Mouse (Mus musculus) forebrain, embryonic 12.5 days (tissue): ENCODE measurements around the gene Yipf1. TPM values are rescaled to one million over a fixed set of nuclear protein-coding genes. Genes with fewer than 3 reads are reported as not detected.

Experiments used
- ATAC-seq: fragments of 200-750 bp; cut with Nextera tagmentation; 2 replicates; pipeline ENCODE4 v1.8.0; 2017; ENCODE audit warnings: moderate TSS enrichment; ENCODE audit not compliant: low FRiP score
- H3K27ac ChIP-seq: fragments of 300-500 bp; sonication (generic); 2 replicates; pipeline ENCODE4 v1.5.1; 2016; ENCODE audit warnings: mild to moderate bottlenecking
- H3K27me3 ChIP-seq: fragments of 300-500 bp; sonication (generic); 2 replicates; pipeline ENCODE4 v1.6.1; 2016; ENCODE audit warnings: mild to moderate bottlenecking
- H3K36me3 ChIP-seq: fragments of 300-500 bp; sonication (generic); replicated peaks from 2 replicates; pipeline ENCODE4 v1.6.1; 2016; ENCODE audit warnings: mild to moderate bottlenecking
- H3K4me1 ChIP-seq: fragments of 300-500 bp; sonication (generic); 2 replicates; pipeline ENCODE4 v1.6.1; 2016
- H3K4me2 ChIP-seq: fragments of 300-500 bp; sonication (generic); 2 replicates; pipeline ENCODE4 v1.6.1; 2016; ENCODE audit warnings: mild to moderate bottlenecking, moderate library complexity
- H3K4me3 ChIP-seq: fragments of 300-500 bp; sonication (generic); replicated peaks from 2 replicates; pipeline ENCODE4 v1.5.1; 2016; ENCODE audit warnings: mild to moderate bottlenecking
- H3K9ac ChIP-seq: fragments of 300-500 bp; sonication (generic); 2 replicates; pipeline ENCODE4 v1.6.1; 2016; ENCODE audit warnings: mild to moderate bottlenecking
- H3K9me3 ChIP-seq: fragments of 300-500 bp; sonication (generic); 2 replicates; pipeline ENCODE4 v1.6.1; 2016
- WGBS: fragments of 180-500 bp; shearing (Covaris S2); methylation state at CpG from one replicate; pipeline ENCODE4 v1.1.7; 2016; 5-methylcytosine and 5-hydroxymethylcytosine counted together
- polyA plus RNA-seq: library from polyadenylated mRNA; unstranded; fragments of >200 nt; fragmentation: Nextera tagmentation; extraction: Ambion mirVana; gene quantifications from 2 replicates; pipeline ENCODE4 v1.2.1, GENCODE M21; 2016

Yipf1 gene
- polyA plus RNA-seq, result 35.7 and 41.8 TPM in 2 replicates

- Histone ChIP-seq H3K27ac (peak within 1 kb of the TSS; percentile 27), H3K9ac (peak within 1 kb of the TSS; percentile 61), H3K4me3 (peak within 1 kb of the TSS; percentile 55), H3K4me2 (peak within 1 kb of the TSS; percentile 76), H3K4me1 (peaks cover 16% of the 10 kb centered on the region), H3K27me3 (no peaks in the 10 kb centered on the region), H3K36me3 (peaks cover 4% of the 10 kb centered on the region), H3K9me3 (no peaks in the 10 kb centered on the region)
- under 1% methylated on average over 29 of the region's 29 CpGs for WGBS
- peak; percentile 90 for ATAC-seq
These were observed at the start of gene Yipf1 for GRCm38 (mm10) chr4:107313690-107314478. Gene Yipf1, plus strand, starts transcription at chr4:107314363.

GRCm38 (mm10) chr4:107273683-107274082 is 40.5 kb upstream of the Yipf1 start:
- 89% methylated on average over 4 of the region's 4 CpGs for WGBS
- no peaks in the 10 kb centered on the region for H3K36me3 ChIP-seq

GRCm38 (mm10) chr4:107274511-107274910 is 39.7 kb upstream of the Yipf1 start:
- WGBS, result 87% methylated on average over 5 of the region's 5 CpGs
- no peaks in the 10 kb centered on the region for H3K9me3 ChIP-seq

More at GRCm38 (mm10) chr4:107273683-107274082, 40.5 kb upstream of the Yipf1 start:
- H3K27me3 ChIP-seq, result no peaks in the 10 kb centered on the region
- H3K4me1 ChIP-seq, result peaks cover 7% of the 10 kb centered on the region
- H3K27ac ChIP-seq, result no peak overlapping the region
- no peak overlapping the region for H3K9ac ChIP-seq
- H3K4me3 ChIP-seq, result no peak overlapping the region
- no peak overlapping the region for H3K4me2 ChIP-seq
- no peak for ATAC-seq
- no peaks in the 10 kb centered on the region for H3K9me3 ChIP-seq

GRCm38 (mm10) chr4:107278188-107278707 is 35.9 kb upstream of the Yipf1 start:
- no peaks in the 10 kb centered on the region for H3K9me3 ChIP-seq
- 0 out of 2 replicates have a peak overlapping the region, but pooled peaks have one; percentile 6 for H3K27ac ChIP-seq
- H3K4me3 ChIP-seq, result no peak overlapping the region
- peak overlapping the region; percentile 19 for H3K4me2 ChIP-seq
- ATAC-seq, result peak; percentile 57
- peaks cover 9% of the 10 kb centered on the region for H3K4me1 ChIP-seq
- WGBS, result 6% methylated on average over 8 of the region's 8 CpGs
- H3K36me3 ChIP-seq, result 0 out of 2 replicates have a peak, but pooled peaks cover 8% of the 10 kb centered on the region
- peaks cover 10% of the 10 kb centered on the region for H3K27me3 ChIP-seq
- no peak overlapping the region for H3K9ac ChIP-seq

More at GRCm38 (mm10) chr4:107274511-107274910, 39.7 kb upstream of the Yipf1 start:
- ATAC-seq, result no peak
- Histone ChIP-seq H3K4me2 (no peak overlapping the region), H3K9ac (no peak overlapping the region), H3K27ac (no peak overlapping the region), H3K36me3 (no peaks in the 10 kb centered on the region), H3K4me1 (peaks cover 9% of the 10 kb centered on the region), H3K4me3 (no peak overlapping the region), H3K27me3 (no peaks in the 10 kb centered on the region)

- Histone ChIP-seq H3K4me1 (peaks cover 9% of the 10 kb centered on the region), H3K9me3 (no peaks in the 10 kb centered on the region), H3K9ac (no peak overlapping the region), H3K27me3 (peaks cover 10% of the 10 kb centered on the region), H3K4me2 (no peak overlapping the region), H3K27ac (no peak overlapping the region), H3K36me3 (0 out of 2 replicates have a peak, but pooled peaks cover 8% of the 10 kb centered on the region), H3K4me3 (no peak overlapping the region)
- no peak for ATAC-seq
- WGBS, result 80% methylated on average over 7 of the region's 7 CpGs
These were observed 33.2 kb upstream of the Yipf1 start for GRCm38 (mm10) chr4:107280843-107281475.

- Histone ChIP-seq H3K27me3 (peaks cover 2% of the 10 kb centered on the region; the same call in 1 of the 2 replicates), H3K4me3 (no peak overlapping the region), H3K9ac (no peak overlapping the region), H3K4me2 (no peak overlapping the region), H3K4me1 (no peaks in the 10 kb centered on the region), H3K36me3 (0 out of 2 replicates have a peak, but pooled peaks cover 4% of the 10 kb centered on the region), H3K9me3 (no peaks in the 10 kb centered on the region), H3K27ac (no peak overlapping the region)
- no peak for ATAC-seq
- WGBS, result 87% methylated on average over 3 of the region's 3 CpGs
These were observed 28.5 kb upstream of the Yipf1 start for GRCm38 (mm10) chr4:107285446-107286200.

- Histone ChIP-seq H3K4me1 (no peaks in the 10 kb centered on the region), H3K36me3 (no peaks in the 10 kb centered on the region), H3K4me2 (no peak overlapping the region), H3K27ac (no peak overlapping the region), H3K9ac (no peak overlapping the region), H3K9me3 (no peaks in the 10 kb centered on the region), H3K4me3 (no peak overlapping the region), H3K27me3 (no peaks in the 10 kb centered on the region)
- 94% methylated on average over 8 of the region's 8 CpGs for WGBS
- ATAC-seq, result no peak
These were observed 27.8 kb upstream of the Yipf1 start for GRCm38 (mm10) chr4:107286386-107286785.

- no peaks in the 10 kb centered on the region for H3K27me3 ChIP-seq
- ATAC-seq, result no peak
- no peak overlapping the region for H3K27ac ChIP-seq
- H3K4me2 ChIP-seq, result no peak overlapping the region
- H3K9ac ChIP-seq, result no peak overlapping the region
- H3K4me1 ChIP-seq, result no peaks in the 10 kb centered on the region
- H3K4me3 ChIP-seq, result no peak overlapping the region
- no peaks in the 10 kb centered on the region for H3K9me3 ChIP-seq
- H3K36me3 ChIP-seq, result no peaks in the 10 kb centered on the region
- 92% methylated on average over 2 of the region's 2 CpGs for WGBS
These were observed 26.6 kb upstream of the Yipf1 start for GRCm38 (mm10) chr4:107287517-107287916.

- ATAC-seq, result no peak
- H3K27ac ChIP-seq, result no peak overlapping the region
- no peaks in the 10 kb centered on the region for H3K4me1 ChIP-seq
- H3K9me3 ChIP-seq, result no peaks in the 10 kb centered on the region
- no peak overlapping the region for H3K4me3 ChIP-seq
- WGBS, result 90% methylated on average over 7 of the region's 7 CpGs
- no peak overlapping the region for H3K9ac ChIP-seq
- no peak overlapping the region for H3K4me2 ChIP-seq
- H3K27me3 ChIP-seq, result no peaks in the 10 kb centered on the region
- no peaks in the 10 kb centered on the region for H3K36me3 ChIP-seq
These were observed 22.4 kb upstream of the Yipf1 start for GRCm38 (mm10) chr4:107291611-107292272.

GRCm38 (mm10) chr4:107292273-107292662 is 21.9 kb upstream of the Yipf1 start:
- 72% methylated on average over 4 of the region's 4 CpGs for WGBS
- no peaks in the 10 kb centered on the region for H3K27me3 ChIP-seq
- no peak overlapping the region for H3K9ac ChIP-seq
- ATAC-seq, result no peak
- no peaks in the 10 kb centered on the region for H3K36me3 ChIP-seq
- H3K27ac ChIP-seq, result no peak overlapping the region
- H3K4me2 ChIP-seq, result no peak overlapping the region
- no peaks in the 10 kb centered on the region for H3K9me3 ChIP-seq
- H3K4me3 ChIP-seq, result no peak overlapping the region
- H3K4me1 ChIP-seq, result no peaks in the 10 kb centered on the region

- H3K27ac ChIP-seq, result no peak overlapping the region
- WGBS, result 88% methylated on average over 8 of the region's 8 CpGs
These were observed 16.0 kb upstream of the Yipf1 start for GRCm38 (mm10) chr4:107298071-107298606.

More at GRCm38 (mm10) chr4:107298071-107298606, 16.0 kb upstream of the Yipf1 start:
- H3K36me3 ChIP-seq, result no peaks in the 10 kb centered on the region
- no peak for ATAC-seq
- H3K9me3 ChIP-seq, result no peaks in the 10 kb centered on the region
- no peak overlapping the region for H3K4me3 ChIP-seq
- no peaks in the 10 kb centered on the region for H3K27me3 ChIP-seq
- H3K9ac ChIP-seq, result no peak overlapping the region
- no peaks in the 10 kb centered on the region for H3K4me1 ChIP-seq
- H3K4me2 ChIP-seq, result no peak overlapping the region
